Mouse (Mus musculus): Measurements from ENCODE around the gene Tmcc3. TPM values are rescaled to one million over a fixed set of nuclear protein-coding genes. Genes with fewer than 3 reads are reported as not detected.
A peak's percentile ranks its signal among the peaks of the same experiment; 100 is the strongest.

The Tmcc3 gene
- polyA plus RNA-seq, 1 experiment from 2014 or later: 7.5 TPM

- Histone ChIP-seq H3K4me2 (no peak overlapping the region), H3K36me3 (no peaks in the 10 kb centered on the region), H3K4me3 (no peak overlapping the region), H3K9me3 (no peaks in the 10 kb centered on the region), H3K4me1 (replicated peaks) (peaks cover 46% of the 10 kb centered on the region), H3K9ac (no peak overlapping the region), H3K27me3 (no peaks in the 10 kb centered on the region), H3K27ac (no peak overlapping the region)
- no peak for ATAC-seq (ENCODE audit: low FRiP score)
- 59% methylated on average over 8 of the region's 8 CpGs for WGBS
These were observed 185.2 kb downstream of the Tmcc3 start for GRCm38 (mm10) chr10:94496826-94497440.

DNA sequence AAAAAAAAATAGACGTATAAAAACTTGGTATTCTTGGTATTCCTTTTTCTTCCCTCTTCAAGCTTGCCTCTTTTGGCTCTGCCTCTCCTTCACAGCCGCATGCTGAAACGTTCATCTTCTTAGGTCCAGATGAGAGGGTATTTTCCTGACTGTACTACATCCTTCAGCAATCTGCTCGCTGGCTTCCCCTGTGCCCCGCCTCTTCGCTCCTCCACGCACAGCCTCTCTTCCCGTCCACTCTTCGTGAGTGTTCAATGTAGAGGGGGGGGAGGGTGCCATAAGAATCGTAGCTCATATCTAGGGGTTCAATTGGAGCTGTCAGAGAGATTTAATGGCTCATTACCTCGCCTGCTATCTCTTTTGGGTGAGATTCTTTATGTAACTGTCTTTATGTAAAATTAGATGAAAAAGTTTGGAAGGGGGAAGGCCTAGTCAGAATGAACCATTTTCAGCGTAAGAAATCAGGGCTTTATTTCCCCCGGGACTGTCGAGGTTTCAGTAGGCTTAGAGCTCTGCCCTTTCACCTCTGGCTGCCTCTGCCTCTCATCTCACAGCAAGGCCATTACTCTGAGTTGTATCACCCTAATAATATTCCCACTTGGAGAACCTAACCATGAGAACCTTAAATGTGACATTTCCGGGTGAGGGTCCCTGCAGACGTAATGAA lies 188.6 kb downstream of the Tmcc3 start:
- Histone ChIP-seq H3K4me3 (no peak overlapping the region), H3K27me3 (no peaks in the 10 kb centered on the region), H3K9me3 (no peaks in the 10 kb centered on the region), H3K9ac (0 out of 2 replicates have a peak overlapping the region, but pooled peaks have one; percentile 31), H3K4me1 (replicated peaks) (peaks cover 32% of the 10 kb centered on the region), H3K36me3 (no peaks in the 10 kb centered on the region), H3K27ac (peak overlapping the region; percentile 60), H3K4me2 (no peak overlapping the region)
- 0 out of 2 replicates have a peak, but pooled peaks have one; percentile 47 for ATAC-seq (ENCODE audit: low FRiP score)
- 22% methylated on average over 16 of the region's 16 CpGs for WGBS

GRCm38 (mm10) chr10:94500877-94501273 lies 189.1 kb downstream of the Tmcc3 start:
- 0 out of 2 replicates have a peak, but pooled peaks have one; percentile 12 for ATAC-seq (ENCODE audit: low FRiP score)
- no peaks in the 10 kb centered on the region for H3K9me3 ChIP-seq
- H3K27ac ChIP-seq: no peak overlapping the region
- H3K9ac ChIP-seq: no peak overlapping the region
- no peak overlapping the region for H3K4me2 ChIP-seq
- 68% methylated on average over 7 of the region's 7 CpGs for whole genome bisulfite sequencing
- H3K27me3 ChIP-seq: no peaks in the 10 kb centered on the region
- H3K36me3 ChIP-seq: no peaks in the 10 kb centered on the region
- no peak overlapping the region for H3K4me3 ChIP-seq
- peaks cover 32% of the 10 kb centered on the region for H3K4me1 ChIP-seq (replicated peaks)

- Histone ChIP-seq H3K27ac (no peak overlapping the region), H3K9me3 (no peaks in the 10 kb centered on the region), H3K36me3 (no peaks in the 10 kb centered on the region), H3K4me1 (replicated peaks) (peaks cover 25% of the 10 kb centered on the region), H3K4me2 (no peak overlapping the region), H3K4me3 (no peak overlapping the region), H3K9ac (no peak overlapping the region), H3K27me3 (no peaks in the 10 kb centered on the region)
- ATAC-seq (ENCODE audit: low FRiP score): no peak
- 83% methylated on average over 10 of the region's 10 CpGs for WGBS
These were observed 190.0 kb downstream of the Tmcc3 start for GRCm38 (mm10) chr10:94501796-94502195.

- Histone ChIP-seq H3K4me3 (no peak overlapping the region), H3K27me3 (no peaks in the 10 kb centered on the region), H3K4me1 (replicated peaks) (peaks cover 7% of the 10 kb centered on the region), H3K27ac (no peak overlapping the region), H3K36me3 (no peaks in the 10 kb centered on the region), H3K9me3 (no peaks in the 10 kb centered on the region), H3K9ac (no peak overlapping the region), H3K4me2 (no peak overlapping the region)
- WGBS: 86% methylated on average over 16 of the region's 16 CpGs
- ATAC-seq (ENCODE audit: low FRiP score): no peak
These were observed 193.6 kb downstream of the Tmcc3 start for GRCm38 (mm10) chr10:94505248-94505772.

DNA sequence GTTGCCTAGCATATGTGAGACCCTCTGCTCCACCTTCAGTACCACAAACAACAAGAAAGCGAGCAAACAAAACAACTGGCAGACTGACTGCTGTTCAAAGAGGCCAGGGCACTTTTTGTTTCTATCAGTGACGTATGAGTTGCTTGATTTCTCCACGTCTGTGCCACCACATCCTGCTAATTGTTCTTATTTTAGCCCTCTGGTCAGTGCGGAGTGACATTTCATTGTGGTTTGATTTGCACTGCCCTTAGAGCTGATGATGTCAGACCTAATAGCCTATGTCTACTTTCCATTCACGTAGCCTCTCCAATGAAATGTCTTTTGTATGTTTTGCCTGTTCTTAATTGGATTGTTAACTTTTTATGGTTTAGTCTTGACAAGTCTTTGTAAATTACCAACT lies 197.1 kb downstream of the Tmcc3 start:
- H3K27me3 ChIP-seq: no peaks in the 10 kb centered on the region
- no peak overlapping the region for H3K4me3 ChIP-seq
- H3K4me2 ChIP-seq: no peak overlapping the region
- no peaks in the 10 kb centered on the region for H3K36me3 ChIP-seq
- H3K9ac ChIP-seq: no peak overlapping the region
- no peak overlapping the region for H3K27ac ChIP-seq
- H3K4me1 ChIP-seq (replicated peaks): 0 out of 2 replicates have a peak, but pooled peaks cover 2% of the 10 kb centered on the region
- 65% methylated on average over 5 of the region's 5 CpGs for WGBS
- ATAC-seq (ENCODE audit: low FRiP score): no peak
- no peaks in the 10 kb centered on the region for H3K9me3 ChIP-seq

DNA sequence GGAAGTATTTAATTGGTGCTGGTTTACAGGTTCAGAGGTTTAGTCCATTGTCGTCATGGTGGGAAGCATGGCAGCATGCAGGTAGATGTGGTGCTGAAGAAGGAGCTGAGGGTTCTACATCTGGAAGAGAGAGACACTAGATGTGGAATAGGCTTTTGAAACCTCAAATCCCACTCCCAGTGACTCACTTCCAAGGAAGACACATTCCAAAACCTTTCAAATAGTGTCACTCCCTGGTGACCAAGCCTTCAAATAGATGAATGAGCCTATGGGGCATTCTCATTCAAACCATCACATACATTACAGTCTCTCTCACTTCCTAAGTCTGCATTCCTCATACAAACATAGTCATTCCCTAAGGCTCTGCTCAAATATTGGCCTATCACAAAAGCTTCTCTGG lies 201.0 kb downstream of the Tmcc3 start:
- no peak overlapping the region for H3K9ac ChIP-seq
- WGBS: 88% methylated on average over 1 of the region's 1 CpGs
- no peak overlapping the region for H3K27ac ChIP-seq
- H3K9me3 ChIP-seq: no peaks in the 10 kb centered on the region
- no peaks in the 10 kb centered on the region for H3K36me3 ChIP-seq
- H3K27me3 ChIP-seq: peaks cover 15% of the 10 kb centered on the region
- no peak overlapping the region for H3K4me3 ChIP-seq
- peaks cover 31% of the 10 kb centered on the region for H3K4me1 ChIP-seq (replicated peaks)
- ATAC-seq (ENCODE audit: low FRiP score): no peak
- no peak overlapping the region for H3K4me2 ChIP-seq

GRCm38 (mm10) chr10:94514091-94514505 lies 202.3 kb downstream of the Tmcc3 start:
- Histone ChIP-seq H3K9me3 (no peaks in the 10 kb centered on the region), H3K4me2 (peak overlapping the region; percentile 93), H3K4me3 (peak overlapping the region; percentile 71), H3K27ac (no peak overlapping the region), H3K27me3 (peaks cover 23% of the 10 kb centered on the region), H3K4me1 (replicated peaks) (peaks cover 31% of the 10 kb centered on the region), H3K36me3 (no peaks in the 10 kb centered on the region), H3K9ac (peak overlapping the region; percentile 83; the same call in 1 of the 2 replicates)
- 2% methylated on average over 12 of the region's 12 CpGs for WGBS
- peak; percentile 33; the same call in 1 of the 2 replicates for ATAC-seq (ENCODE audit: low FRiP score)

- Histone ChIP-seq H3K4me2 (peak overlapping the region; percentile 93), H3K4me3 (peak overlapping the region; percentile 71), H3K9ac (peak overlapping the region; percentile 83), H3K9me3 (no peaks in the 10 kb centered on the region), H3K4me1 (replicated peaks) (peaks cover 31% of the 10 kb centered on the region), H3K27me3 (peaks cover 23% of the 10 kb centered on the region), H3K36me3 (no peaks in the 10 kb centered on the region), H3K27ac (peak overlapping the region; percentile 77)
- peak; percentile 87 for ATAC-seq (ENCODE audit: low FRiP score)
- WGBS: under 1% methylated on average over 50 of the region's 71 CpGs
These were observed 202.9 kb downstream of the Tmcc3 start for GRCm38 (mm10) chr10:94514506-94515178.

DNA sequence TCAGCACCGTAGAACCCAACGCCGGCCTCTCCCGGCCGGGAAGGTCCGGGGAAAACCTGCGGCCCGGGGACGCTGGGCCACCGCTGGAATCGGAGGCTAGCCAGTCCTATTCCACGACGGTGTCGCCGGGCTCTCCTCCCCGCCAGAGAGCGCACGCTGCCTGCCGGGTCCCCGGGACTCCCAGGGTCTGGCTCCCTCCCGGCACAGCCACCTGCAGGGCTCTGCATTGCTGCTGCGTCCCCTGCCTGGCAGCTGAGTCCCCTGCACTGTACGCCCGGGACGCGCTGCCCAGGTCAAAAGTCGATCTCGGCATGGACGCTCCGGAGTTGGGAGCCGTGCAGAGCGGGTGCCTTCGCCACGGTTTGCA lies 203.4 kb downstream of the Tmcc3 start:
- H3K4me2 ChIP-seq: peak overlapping the region; percentile 93
- H3K27ac ChIP-seq: peak overlapping the region; percentile 77
- H3K4me1 ChIP-seq (replicated peaks): peaks cover 34% of the 10 kb centered on the region
- under 1% methylated on average over 33 of the region's 34 CpGs for WGBS
- H3K9ac ChIP-seq: peak overlapping the region; percentile 83
- no peaks in the 10 kb centered on the region for H3K36me3 ChIP-seq
- H3K4me3 ChIP-seq: peak overlapping the region; percentile 71
- ATAC-seq (ENCODE audit: low FRiP score): peak; percentile 89
- no peaks in the 10 kb centered on the region for H3K9me3 ChIP-seq
- peaks cover 23% of the 10 kb centered on the region for H3K27me3 ChIP-seq

- Histone ChIP-seq H3K27ac (peak overlapping the region; percentile 77), H3K36me3 (no peaks in the 10 kb centered on the region), H3K4me1 (replicated peaks) (peaks cover 39% of the 10 kb centered on the region), H3K4me3 (peak overlapping the region; percentile 71), H3K4me2 (peak overlapping the region; percentile 93), H3K27me3 (peaks cover 23% of the 10 kb centered on the region), H3K9ac (peak overlapping the region; percentile 83), H3K9me3 (no peaks in the 10 kb centered on the region)
- no peak for ATAC-seq (ENCODE audit: low FRiP score)
- under 1% methylated on average over 10 of the region's 10 CpGs for WGBS
These were observed 203.8 kb downstream of the Tmcc3 start for GRCm38 (mm10) chr10:94515583-94515982.

- Histone ChIP-seq H3K27ac (no peak overlapping the region), H3K4me1 (replicated peaks) (peaks cover 59% of the 10 kb centered on the region), H3K9me3 (no peaks in the 10 kb centered on the region), H3K4me2 (no peak overlapping the region), H3K36me3 (no peaks in the 10 kb centered on the region), H3K27me3 (peaks cover 23% of the 10 kb centered on the region), H3K9ac (no peak overlapping the region), H3K4me3 (no peak overlapping the region)
- ATAC-seq (ENCODE audit: low FRiP score): no peak
- WGBS: 64% methylated on average over 7 of the region's 7 CpGs
These were observed 208.1 kb downstream of the Tmcc3 start for GRCm38 (mm10) chr10:94519887-94520286.

Measured in hindbrain, embryonic 13.5 days (tissue).